Mouse (Mus musculus) thymus, adult 18-20 months (tissue): Measurements from ENCODE around the gene Tssk3.

Experiments
- DNase-seq, 2 experiments: peaks; one replicate each; pipeline ENCODE4 v3.0.0; 2022; ENCODE audit warnings: mixed read lengths in 2 of 2

Gene Tssk3

DNA sequence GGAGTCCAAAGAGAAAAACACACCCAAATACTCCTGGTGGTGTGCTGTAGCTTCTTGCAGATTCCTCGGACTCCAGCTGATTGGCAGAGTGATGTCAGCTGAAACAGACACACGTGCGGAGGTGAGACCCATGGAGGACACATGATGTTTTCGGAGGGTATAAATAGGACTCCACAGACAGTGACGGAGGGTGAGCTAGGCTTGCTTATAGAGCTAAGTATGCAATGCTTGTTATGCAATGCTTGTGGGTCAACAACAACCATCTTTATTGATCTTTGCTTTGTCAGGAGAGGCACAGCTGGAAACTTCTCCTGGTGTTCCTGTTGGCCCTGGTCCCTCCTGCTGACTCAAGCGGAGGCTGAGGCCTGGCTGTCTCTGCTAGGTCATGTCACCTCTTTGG is 42.1 kb downstream of the Tssk3 start:
- DNase-seq, result no peak

DNA sequence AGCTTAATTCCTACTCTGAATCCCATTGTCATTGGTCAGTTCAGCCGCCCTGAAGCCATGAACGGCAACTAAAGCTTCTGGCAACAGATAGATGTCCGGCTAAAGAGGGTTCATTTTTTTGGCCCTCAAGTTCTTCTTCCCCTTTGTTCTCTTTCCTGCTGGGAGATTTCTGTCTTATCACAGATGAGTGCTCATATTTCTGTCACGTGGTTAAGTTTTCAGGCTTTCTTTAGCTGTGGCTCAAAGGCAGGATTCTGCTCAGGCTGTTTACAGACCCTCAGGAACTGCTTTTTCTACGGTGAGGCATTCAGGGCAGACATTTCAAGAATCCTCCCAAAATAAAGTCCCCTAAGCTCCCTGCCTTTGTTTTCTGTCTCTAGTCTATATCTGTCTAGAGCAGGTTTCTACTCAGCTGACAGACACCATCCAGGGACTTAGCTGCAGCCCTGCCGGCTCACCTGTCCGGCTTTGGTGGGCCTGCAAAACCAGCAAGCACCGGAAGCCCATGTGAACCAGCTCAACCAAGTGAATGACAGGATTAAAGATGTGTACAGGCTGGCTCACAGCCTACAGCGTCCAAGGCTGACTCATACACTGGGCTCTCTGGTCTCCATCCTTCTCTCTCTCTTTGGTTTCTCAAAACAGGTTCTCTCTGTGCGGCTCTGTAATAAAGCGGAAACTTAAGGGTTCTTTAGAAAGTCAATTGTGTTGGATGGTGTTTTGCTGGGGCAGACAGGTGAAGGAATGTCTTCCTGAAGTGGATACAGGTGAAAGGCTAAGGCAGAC is 42.9 kb downstream of the Tssk3 start:
- DNase-seq, result no peak

DNA sequence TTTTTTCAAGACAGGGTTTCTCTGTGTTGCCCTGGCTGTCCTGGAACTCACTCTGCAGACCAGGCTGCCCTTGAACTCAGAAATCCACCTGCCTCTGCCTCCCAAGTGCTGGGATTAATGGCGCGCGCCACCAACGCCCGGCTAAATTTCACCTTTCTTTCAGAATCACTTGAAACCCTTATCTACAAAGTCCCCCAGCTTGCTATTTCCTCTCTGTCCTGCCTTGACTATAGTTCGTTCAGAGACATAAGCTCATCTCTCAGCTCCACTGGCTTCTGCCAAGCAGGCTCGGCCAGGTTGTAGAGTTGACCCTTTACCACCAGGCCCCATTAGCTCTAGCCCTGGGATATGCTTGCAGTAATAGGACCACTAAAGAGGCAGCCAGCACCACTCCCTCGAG is 43.5 kb downstream of the Tssk3 start:
- no peak for DNase-seq

DNA sequence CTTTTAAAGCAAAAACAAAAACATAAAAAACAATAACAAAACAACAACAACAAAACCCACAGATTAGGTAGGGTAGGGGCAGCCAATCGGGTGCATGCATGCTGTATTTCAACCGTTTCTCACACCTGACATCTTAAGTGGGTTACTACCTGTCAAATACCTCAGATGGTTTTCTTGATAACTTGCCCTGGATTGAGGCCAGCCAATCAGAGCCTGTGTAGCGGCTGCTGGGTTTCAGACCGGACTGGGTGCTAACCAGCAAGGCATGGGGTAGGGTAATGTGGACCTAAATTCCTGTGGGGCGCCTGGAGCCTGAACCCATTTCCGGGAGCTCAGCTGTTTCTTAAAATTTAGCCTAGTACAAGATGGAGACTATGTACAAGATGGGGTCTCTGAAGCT is 49.7 kb downstream of the Tssk3 start:
- no peak for DNase-seq

DNA sequence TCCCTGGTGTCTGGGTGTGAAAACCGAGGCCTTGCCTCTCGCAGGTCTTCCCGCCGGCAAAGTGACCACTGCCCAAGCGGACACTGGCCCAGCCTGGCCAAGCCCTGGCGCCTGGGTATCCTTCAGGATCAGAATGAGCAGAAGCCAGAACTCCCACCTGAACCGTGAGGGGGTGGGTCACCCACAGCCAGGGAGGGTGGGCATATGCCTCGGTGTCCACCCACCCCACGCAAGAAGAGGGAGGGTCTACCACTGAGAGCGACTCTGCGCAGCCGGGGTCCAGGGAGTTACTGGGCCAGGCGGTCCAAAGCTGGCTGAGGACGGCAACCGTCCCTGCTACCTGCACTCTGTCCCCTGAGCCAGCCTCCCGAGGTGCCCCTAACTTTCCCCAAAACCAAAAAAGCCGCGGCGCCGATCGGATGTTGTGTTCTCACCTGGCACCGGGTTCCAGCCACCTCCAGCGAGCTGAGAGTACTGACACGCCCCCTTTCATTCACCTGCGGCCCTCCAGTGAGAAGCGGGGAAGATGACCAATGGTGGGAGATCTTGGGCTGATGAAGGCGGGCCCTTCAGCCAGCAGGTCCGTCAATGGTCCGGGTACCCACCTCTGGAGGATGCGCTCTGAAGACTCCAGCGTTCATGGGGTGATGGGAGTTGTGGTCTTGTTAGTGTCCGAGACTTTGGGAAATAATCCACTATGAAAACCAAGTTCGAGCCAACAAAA is 50.3 kb downstream of the Tssk3 start, which contains the start of gene Zbtb8b:
TSS of gene Zbtb8b (minus strand) at position 514 of the 724 bp plus-strand sequence.
- no peak for DNase-seq
